Mouse (Mus musculus): ENCODE data around the gene Nfatc2. TPM values are rescaled to one million over a fixed set of nuclear protein-coding genes. Genes with fewer than 3 reads are reported as not detected.

Gene Nfatc2
- total RNA-seq, 2 experiments from 2014 or later: 10.1 to 12.8 TPM

GRCm38 (mm10) chr2:168579601-168580130, 21.8 kb downstream of the Nfatc2 start:
- no peak for DNase-seq (ENCODE audit: low spot score)

GRCm38 (mm10) chr2:168579109-168579508, 22.3 kb downstream of the Nfatc2 start:
- DNase-seq (ENCODE audit: low spot score): no peak

- no peak for DNase-seq (ENCODE audit: low spot score)
Observed at GRCm38 (mm10) chr2:168578132-168578531, 23.3 kb downstream of the Nfatc2 start.

- no peak for DNase-seq (ENCODE audit: low spot score)
Observed at GRCm38 (mm10) chr2:168577381-168577780, 24.1 kb downstream of the Nfatc2 start.

GRCm38 (mm10) chr2:168575834-168576233, 25.6 kb downstream of the Nfatc2 start:
- DNase-seq (ENCODE audit: low spot score): no peak

GRCm38 (mm10) chr2:168574934-168575333, 26.5 kb downstream of the Nfatc2 start:
- DNase-seq (ENCODE audit: low spot score): no peak

GRCm38 (mm10) chr2:168573866-168574265, 27.6 kb downstream of the Nfatc2 start:
- no peak for DNase-seq (ENCODE audit: low spot score)

GRCm38 (mm10) chr2:168571241-168571640, 30.2 kb downstream of the Nfatc2 start:
- no peak for DNase-seq (ENCODE audit: low spot score)

- DNase-seq (ENCODE audit: low spot score): no peak
Observed at GRCm38 (mm10) chr2:168565538-168566253, 35.8 kb downstream of the Nfatc2 start.

- no peak for DNase-seq (ENCODE audit: low spot score)
Observed at GRCm38 (mm10) chr2:168563184-168563583, 38.3 kb downstream of the Nfatc2 start.

GRCm38 (mm10) chr2:168557035-168557434, 44.4 kb downstream of the Nfatc2 start:
- no peak for DNase-seq (ENCODE audit: low spot score)

- no peak for DNase-seq (ENCODE audit: low spot score)
Observed at GRCm38 (mm10) chr2:168555897-168556670, 45.4 kb downstream of the Nfatc2 start.

GRCm38 (mm10) chr2:168553541-168553961, 47.9 kb downstream of the Nfatc2 start:
- DNase-seq (ENCODE audit: low spot score): no peak

- no peak for DNase-seq (ENCODE audit: low spot score)
Observed at GRCm38 (mm10) chr2:168552405-168552804, 49.1 kb downstream of the Nfatc2 start.

GRCm38 (mm10) chr2:168551218-168551617, 50.2 kb downstream of the Nfatc2 start:
- no peak for DNase-seq (ENCODE audit: low spot score)

- no peak for DNase-seq (ENCODE audit: low spot score)
Observed at GRCm38 (mm10) chr2:168549326-168549725, 52.1 kb downstream of the Nfatc2 start.

- DNase-seq (ENCODE audit: low spot score): no peak
Observed at GRCm38 (mm10) chr2:168548008-168548407, 53.4 kb downstream of the Nfatc2 start.

GRCm38 (mm10) chr2:168545901-168546557, 55.4 kb downstream of the Nfatc2 start:
- no peak for DNase-seq (ENCODE audit: low spot score)

GRCm38 (mm10) chr2:168544102-168544501, 57.4 kb downstream of the Nfatc2 start:
- peak; percentile 64 for DNase-seq (ENCODE audit: low spot score)

- DNase-seq (ENCODE audit: low spot score): no peak
Observed at GRCm38 (mm10) chr2:168543026-168543425, 58.4 kb downstream of the Nfatc2 start.

GRCm38 (mm10) chr2:168541223-168541622, 60.2 kb downstream of the Nfatc2 start:
- peak; percentile 18 for DNase-seq (ENCODE audit: low spot score)

All from gastrocnemius, adult 18-20 months (tissue).